Mouse (Mus musculus) thymus, postnatal 10 days (tissue): ENCODE measurements at regions not wholly inside any gene's neighbourhood (a gene's known extent, or its start where the extent isn't known, plus 50 kb on each side); places are given as distances from the start of the nearest gene placed in this dataset.

Experiments used
- DNase-seq, 2 experiments: peaks; one replicate each; pipeline ENCODE4 v3.0.0; 2021; ENCODE audit warnings: low spot score in 2 of 2

GRCm38 (mm10) chr8:87202639-87203160 is 269.7 kb downstream of the Cbln1 start:
- no peak for DNase-seq

GRCm38 (mm10) chr8:87199461-87200131 is 272.8 kb downstream of the Cbln1 start:
- DNase-seq, result no peak

- no peak for DNase-seq
Measured at GRCm38 (mm10) chr8:87197867-87198536, 274.4 kb downstream of the Cbln1 start.

- DNase-seq, result no peak
Measured at GRCm38 (mm10) chr8:87197000-87197399, 275.4 kb downstream of the Cbln1 start.

GRCm38 (mm10) chr8:87196050-87196449 is 276.4 kb downstream of the Cbln1 start:
- no peak for DNase-seq

- no peak for DNase-seq
Measured at GRCm38 (mm10) chr8:87189791-87190385, 282.5 kb downstream of the Cbln1 start.

- DNase-seq, result no peak
Measured at GRCm38 (mm10) chr8:87182888-87183287, 289.5 kb downstream of the Cbln1 start.

- no peak for DNase-seq
Measured at GRCm38 (mm10) chr8:87178561-87178960, 293.5 kb upstream of the N4bp1 start.

GRCm38 (mm10) chr8:87177620-87178019 is 292.6 kb upstream of the N4bp1 start:
- DNase-seq, result no peak

- no peak for DNase-seq
Measured at GRCm38 (mm10) chr8:87175097-87175496, 290.0 kb upstream of the N4bp1 start.

- DNase-seq, result no peak
Measured at GRCm38 (mm10) chr8:87173720-87174119, 288.7 kb upstream of the N4bp1 start.

- no peak for DNase-seq
Measured at GRCm38 (mm10) chr8:87166771-87167170, 281.7 kb upstream of the N4bp1 start.

- no peak for DNase-seq
Measured at GRCm38 (mm10) chr8:87160416-87160815, 275.4 kb upstream of the N4bp1 start.

- no peak for DNase-seq
Measured at GRCm38 (mm10) chr8:87158322-87158721, 273.3 kb upstream of the N4bp1 start.

GRCm38 (mm10) chr8:87155819-87156425 is 270.9 kb upstream of the N4bp1 start:
- DNase-seq, result no peak

- DNase-seq, result no peak
Measured at GRCm38 (mm10) chr8:87152068-87152915, 267.2 kb upstream of the N4bp1 start.

GRCm38 (mm10) chr8:87148853-87149252 is 263.8 kb upstream of the N4bp1 start:
- no peak for DNase-seq

GRCm38 (mm10) chr8:87147704-87148103 is 262.6 kb upstream of the N4bp1 start:
- no peak for DNase-seq

- no peak for DNase-seq
Measured at GRCm38 (mm10) chr8:87137412-87137811, 252.4 kb upstream of the N4bp1 start.

GRCm38 (mm10) chr8:87131716-87132115 is 246.7 kb upstream of the N4bp1 start:
- no peak for DNase-seq

GRCm38 (mm10) chr8:87130691-87131090 is 245.6 kb upstream of the N4bp1 start:
- DNase-seq, result no peak
